Mouse (Mus musculus) MEL (cell line): Measurements from ENCODE around the gene Fgf22. TPM values are rescaled to one million over a fixed set of nuclear protein-coding genes. Genes with fewer than 3 reads are reported as not detected.
A peak's percentile ranks its signal among the peaks of the same experiment; 100 is the strongest.
"Not testable (repeated sequence)": the region's sequence is repeated elsewhere in the genome, so short reads cannot be mapped to it uniquely, and the experiment has no call there.

Source experiments
- DNase-seq: peaks from one replicate; pipeline ENCODE4 v3.0.0; 2011; ENCODE audit warnings: low read depth, low spot score
- H3K27ac ChIP-seq: 2 replicates; pipeline ENCODE4 v1.5.1; 2012; ENCODE audit warnings: low read depth, mild to moderate bottlenecking, control low read depth, low read length, moderate library complexity; ENCODE audit not compliant: control insufficient read depth
- H3K27me3 ChIP-seq, 2 experiments: fragments of 150-350 bp in 1 of 2; sonication (generic) in 1 of 2; 2 replicates each; pipeline ENCODE4 v1.6.1; 2012; ENCODE audit warnings: low read length in 2 of 2, mild to moderate bottlenecking in 2 of 2, improper control_type of control experiment in 1 of 2, moderate library complexity in 1 of 2; ENCODE audit not compliant: insufficient read depth in 2 of 2, control insufficient read depth in 1 of 2
- H3K36me3 ChIP-seq, 2 experiments: 2 replicates each; pipeline ENCODE4 v1.6.1; 2012 to 2014; ENCODE audit warnings: low read length in 2 of 2, improper control_type of control experiment in 1 of 2, inconsistent platforms in 1 of 2, mild to moderate bottlenecking in 1 of 2; ENCODE audit not compliant: insufficient read depth in 2 of 2, control insufficient read depth in 1 of 2
- H3K4me1 ChIP-seq, 2 experiments: fragments of 150-350 bp in 1 of 2; sonication (generic) in 1 of 2; 2 replicates each; pipeline ENCODE4 v1.6.1; 2012; ENCODE audit warnings: low read length in 2 of 2, improper control_type of control experiment in 1 of 2, mild to moderate bottlenecking in 1 of 2; ENCODE audit not compliant: insufficient read depth in 2 of 2, control insufficient read depth in 1 of 2
- H3K4me3 ChIP-seq, 2 experiments: fragments of 150-350 bp in 1 of 2; sonication (generic) in 1 of 2; 2 replicates each; pipeline ENCODE4 v1.5.1; 2012; ENCODE audit warnings: low read depth in 2 of 2, low read length in 2 of 2, mild to moderate bottlenecking in 2 of 2, moderate library complexity in 2 of 2, control low read depth in 1 of 2, improper control_type of control experiment in 1 of 2; ENCODE audit not compliant: control insufficient read depth in 1 of 2, insufficient read depth in 1 of 2
- H3K79me2 ChIP-seq: 2 replicates; pipeline ENCODE4 v1.6.1; 2012; ENCODE audit warnings: mild to moderate bottlenecking, low read length, moderate library complexity; ENCODE audit not compliant: control insufficient read depth, poor library complexity, insufficient read depth
- H3K9ac ChIP-seq: 2 replicates; pipeline ENCODE4 v1.6.1; 2012; ENCODE audit warnings: low read depth, mild to moderate bottlenecking, control low read depth, low read length, moderate library complexity; ENCODE audit not compliant: control insufficient read depth, poor library complexity, severe bottlenecking
- H3K9me3 ChIP-seq: fragments of 150-350 bp; sonication (generic); replicated peaks from 2 replicates; pipeline ENCODE4 v1.6.1; 2012; ENCODE audit warnings: mild to moderate bottlenecking, low read length, improper control_type of control experiment, moderate library complexity; ENCODE audit not compliant: insufficient read depth
- E2F4 ChIP-seq: IDR thresholded peaks from 2 replicates; pipeline ENCODE4 v1.6.1; 2011; ENCODE audit warnings: low read depth, low read length, improper control_type of control experiment, borderline replicate concordance
- ETS1 ChIP-seq: IDR thresholded peaks from 2 replicates; pipeline ENCODE4 v1.6.1; 2012; ENCODE audit warnings: low read depth, mild to moderate bottlenecking, inconsistent platforms, low read length, improper control_type of control experiment, moderate library complexity
- GATA1 ChIP-seq: IDR thresholded peaks from 2 replicates; pipeline ENCODE4 v1.6.1; 2011; ENCODE audit warnings: low read depth, low read length, improper control_type of control experiment
- HCFC1 ChIP-seq: IDR thresholded peaks from 2 replicates; pipeline ENCODE4 v1.6.1; 2012; ENCODE audit warnings: low read depth, mild to moderate bottlenecking, inconsistent platforms, low read length, improper control_type of control experiment, moderate library complexity
- JUND ChIP-seq: IDR thresholded peaks from 2 replicates; pipeline ENCODE4 v1.6.1; 2011; ENCODE audit warnings: low read depth, mild to moderate bottlenecking, improper control_type of control experiment, low read length
- KAT2A ChIP-seq: conservative IDR thresholded peaks from 2 replicates; pipeline ENCODE4 v1.6.1; 2012; ENCODE audit warnings: low read depth, low read length, improper control_type of control experiment, inconsistent platforms
- MAFK ChIP-seq: IDR thresholded peaks from 2 replicates; pipeline ENCODE4 v1.6.1; 2011; ENCODE audit warnings: low read depth, mild to moderate bottlenecking, low read length, improper control_type of control experiment, borderline replicate concordance
- MAZ ChIP-seq: IDR thresholded peaks from 2 replicates; pipeline ENCODE4 v1.6.1; 2012; ENCODE audit warnings: low read depth, mild to moderate bottlenecking, inconsistent platforms, low read length, improper control_type of control experiment
- MEF2A ChIP-seq: IDR thresholded peaks from 2 replicates; pipeline ENCODE4 v1.6.1; 2014; ENCODE audit warnings: low read depth, mild to moderate bottlenecking, inconsistent platforms, low read length, improper control_type of control experiment; ENCODE audit not compliant: poor library complexity, insufficient replicate concordance, severe bottlenecking; ENCODE audit errors: extremely low read depth
- MXI1 ChIP-seq: IDR thresholded peaks from 2 replicates; pipeline ENCODE4 v1.6.1; 2011; ENCODE audit warnings: mild to moderate bottlenecking, low read depth, low read length, improper control_type of control experiment
- MYB ChIP-seq: IDR thresholded peaks from 2 replicates; pipeline ENCODE4 v1.6.1; 2011; ENCODE audit warnings: mild to moderate bottlenecking, low read depth, low read length, improper control_type of control experiment
- MYC ChIP-seq: IDR thresholded peaks from 2 replicates; pipeline ENCODE4 v1.6.1; 2011; ENCODE audit warnings: low read depth, mild to moderate bottlenecking, low read length, improper control_type of control experiment, moderate library complexity
- NRF1 ChIP-seq: IDR thresholded peaks from 2 replicates; pipeline ENCODE4 v1.6.1; 2014; ENCODE audit warnings: low read depth, mild to moderate bottlenecking, inconsistent platforms, low read length, improper control_type of control experiment, moderate library complexity; ENCODE audit not compliant: poor library complexity, insufficient read depth, severe bottlenecking
- POLR2AphosphoS5 ChIP-seq: IDR thresholded peaks from 2 replicates; pipeline ENCODE4 v1.6.1; 2012; ENCODE audit warnings: low read depth, borderline replicate concordance, mild to moderate bottlenecking, inconsistent platforms, low read length, moderate library complexity, mixed read lengths
- RCOR1 ChIP-seq: IDR thresholded peaks from 2 replicates; pipeline ENCODE4 v1.6.1; 2012; ENCODE audit warnings: low read depth, mild to moderate bottlenecking, inconsistent platforms, low read length, improper control_type of control experiment
- SIN3A ChIP-seq: IDR thresholded peaks from 2 replicates; pipeline ENCODE4 v1.6.1; 2012; ENCODE audit warnings: low read length, improper control_type of control experiment, inconsistent platforms
- TCF12 ChIP-seq: IDR thresholded peaks from 2 replicates; pipeline ENCODE4 v1.6.1; 2014; ENCODE audit warnings: low read depth, mild to moderate bottlenecking, inconsistent platforms, low read length, improper control_type of control experiment, moderate library complexity
- USF2 ChIP-seq, 2 experiments: IDR thresholded peaks; 2 replicates each; pipeline ENCODE4 v1.6.1; 2011 to 2012; ENCODE audit warnings: improper control_type of control experiment in 2 of 2, low read length in 2 of 2, borderline replicate concordance in 1 of 2, inconsistent platforms in 1 of 2, low read depth in 1 of 2, mild to moderate bottlenecking in 1 of 2; ENCODE audit not compliant: insufficient read depth in 1 of 2
- ZMIZ1 ChIP-seq: IDR thresholded peaks from 2 replicates; pipeline ENCODE4 v1.6.1; 2012; ENCODE audit warnings: low read depth, mild to moderate bottlenecking, inconsistent platforms, low read length, improper control_type of control experiment, moderate library complexity
- ZNF384 ChIP-seq: IDR thresholded peaks from 2 replicates; pipeline ENCODE4 v1.6.1; 2012; ENCODE audit warnings: low read depth, mild to moderate bottlenecking, inconsistent platforms, low read length, improper control_type of control experiment
- polyA plus RNA-seq, 2 experiments: library from polyadenylated mRNA; stranded (reverse) in 1 of 2; unstranded in 1 of 2; fragments of >175 nt in 1 of 2; fragments of >200 nt in 1 of 2; gene quantifications; 2 replicates each; pipeline versions ENCODE4 v1.2.1 to v1.2.4; 2012; ENCODE audit warnings: low replicate concordance in 2 of 2, low read depth in 1 of 2; ENCODE audit not compliant: insufficient read length in 2 of 2, insufficient read depth in 1 of 2, missing spikeins in 1 of 2
- total RNA-seq: library from RNA; depleted of rRNA; stranded (reverse); fragments of 300-350 nt; gene quantifications from 2 replicates; pipeline ENCODE4 v1.2.3, GENCODE M21; 2012

The Fgf22 gene
- total and polyA plus RNA-seq, 3 experiments: 0.15 to 0.33 TPM; not detected in 1

GRCm38 (mm10) chr10:79756660-79757059 is 1.8 kb downstream of the Fgf22 start:
- H3K36me3 ChIP-seq: peaks cover 0 to 4% of the 10 kb centered on the region in 2 experiments; a peak in 1 of 4 replicates
- no peak for DNase-seq
- H3K4me3 ChIP-seq: no peak overlapping the region
- no peaks in the 10 kb centered on the region for H3K79me2 ChIP-seq
- no peaks in the 10 kb centered on the region for H3K27me3 ChIP-seq
- TF ChIP-seq MAZ: no peak
- no peak for TF ChIP-seq GATA1
- no peak for TF ChIP-seq JUND
- no peak for TF ChIP-seq MAFK
- TF ChIP-seq RCOR1: no peak
- TF ChIP-seq MXI1: no peak
- no peak for TF ChIP-seq SIN3A
- TF ChIP-seq MEF2A: no peak
- no peak for TF ChIP-seq NRF1
- no peak for TF ChIP-seq ZMIZ1
- TF ChIP-seq E2F4: no peak
- no peak for TF ChIP-seq USF2 (IDR thresholded peaks at IDR 0.05; ENCODE audit: borderline replicate concordance in 1 of 2, insufficient read depth in 1 of 2, low read depth in 1 of 2, low read length in 2 of 2)
- no peak for TF ChIP-seq POLR2AphosphoS5
- TF ChIP-seq HCFC1: no peak
- no peak for TF ChIP-seq TCF12
- no peak for TF ChIP-seq MYC
- no peak for TF ChIP-seq KAT2A
- TF ChIP-seq ETS1: no peak
- no peak for TF ChIP-seq MYB
- TF ChIP-seq, all 39 proteins: peak for 0
- Histone ChIP-seq H3K9ac (no peak overlapping the region), H3K27ac (no peak overlapping the region), H3K9me3 (no peaks in the 10 kb centered on the region), H3K4me1 (no peaks in the 10 kb centered on the region)

GRCm38 (mm10) chr10:79759675-79760074 is 4.8 kb downstream of the Fgf22 start:
- not testable (repeated sequence) for H3K9me3 ChIP-seq, H3K27ac ChIP-seq, DNase-seq, H3K27me3 ChIP-seq, H3K4me1 ChIP-seq, H3K36me3 ChIP-seq, H3K4me3 ChIP-seq, H3K9ac ChIP-seq
- TF ChIP-seq ZNF384: peak; percentile 64
- H3K79me2 ChIP-seq: peaks cover 20% of the 10 kb centered on the region
